ENCODE assay signal across 13 mouse cellular contexts in the genomic region with DNA sequence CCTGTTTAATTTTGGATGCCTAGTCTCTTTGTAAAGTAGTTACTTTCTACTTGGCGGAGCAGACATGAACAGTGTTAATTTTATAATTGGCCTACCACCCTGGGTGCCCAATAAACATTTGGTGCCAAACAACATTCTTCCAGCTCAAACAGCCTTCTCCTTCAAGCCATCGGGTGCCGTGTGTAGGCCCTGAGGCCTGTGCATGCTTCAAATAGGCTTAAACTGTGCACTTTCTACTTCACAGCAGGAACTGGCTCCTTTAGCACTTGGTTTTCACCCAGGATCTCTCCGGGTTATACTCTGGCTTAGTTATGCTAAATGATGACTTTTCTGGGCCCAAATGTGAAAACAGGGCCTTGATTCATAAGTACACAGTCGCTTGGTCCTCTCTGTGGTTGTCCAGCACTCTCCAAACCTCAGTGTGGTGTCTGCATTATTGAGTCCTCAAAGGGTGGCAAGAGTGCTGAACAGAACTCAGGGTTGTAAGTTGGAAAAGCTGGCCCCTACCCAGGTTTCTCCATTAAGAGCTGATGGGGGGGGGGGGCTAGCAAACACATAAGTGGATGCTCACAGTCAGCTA.
"Had no signal": no experiment of that assay in that cellular context is flagged by ENCODE, and none has a peak within 500 bp of the region (broad histone marks: within the 10 kb centered on the region; RNA-seq: fewer than 3 reads in every experiment).

No protein-coding gene starts in this region.

- H3K4me3 ChIP-seq: limb, embryonic 10.5 days; liver, embryonic 15.5 days; midbrain, embryonic 15.5 days; stomach, embryonic 15.5 days had no signal

- DNase-seq: kidney, postnatal 10 days; kidney, postnatal 4 days; lung, adult 2 months; lung, postnatal 36 days; right cerebral cortex, postnatal 14 days; thymus, adult 2 months; thymus, postnatal 25 days had no signal

- H3K9me3 ChIP-seq: limb, embryonic 10.5 days; liver, embryonic 15.5 days; midbrain, embryonic 15.5 days; stomach, embryonic 15.5 days had no signal

- H3K27me3 ChIP-seq: liver, embryonic 15.5 days; midbrain, embryonic 15.5 days; stomach, embryonic 15.5 days had no signal

- H3K36me3 ChIP-seq: limb, embryonic 10.5 days; liver, embryonic 15.5 days; midbrain, embryonic 15.5 days; stomach, embryonic 15.5 days had no signal

- H3K9ac ChIP-seq: liver, embryonic 15.5 days; midbrain, embryonic 15.5 days; stomach, embryonic 15.5 days had no signal

- H3K4me1 ChIP-seq: liver, embryonic 15.5 days; midbrain, embryonic 15.5 days; stomach, embryonic 15.5 days had no signal

- H3K4me2 ChIP-seq: liver, embryonic 11.5 days; liver, embryonic 15.5 days; midbrain, embryonic 15.5 days; stomach, embryonic 15.5 days had no signal

- H3K27ac ChIP-seq: limb, embryonic 10.5 days; liver, embryonic 15.5 days; midbrain, embryonic 15.5 days; stomach, embryonic 15.5 days had no signal

- ATAC-seq: lung, postnatal 0 days; midbrain, embryonic 15.5 days had no signal
